Mouse (Mus musculus) lung, adult 2 months (tissue): ENCODE measurements around the gene Sh3tc1.

ENCODE experiments used
- CTCF ChIP-seq: fragments of 200-500 bp; IDR thresholded peaks from 2 replicates; pipeline ENCODE4 v1.5.1; 2011; ENCODE audit warnings: mild to moderate bottlenecking, low read length, control low read depth; ENCODE audit not compliant: insufficient read depth
- POLR2A ChIP-seq: fragments of 200-500 bp; IDR thresholded peaks from 2 replicates; pipeline ENCODE4 v1.6.1; 2011; ENCODE audit warnings: low read depth, mild to moderate bottlenecking, control low read depth, low read length, borderline replicate concordance; ENCODE audit errors: extremely low read depth

- TF ChIP-seq POLR2A (no peak), CTCF (no peak)
Measured at GRCm38 (mm10) chr5:35653743-35654395, 85.9 kb downstream of the Sh3tc1 start.
